Mouse (Mus musculus) CH12.LX (cell line): ENCODE measurements around the gene Ttll9. TPM values are rescaled to one million over a fixed set of nuclear protein-coding genes. Genes with fewer than 3 reads are reported as not detected.

Experiments
- DNase-seq: peaks from one replicate; pipeline ENCODE4 v3.0.0-alpha.2; 2013; ENCODE audit errors: extremely low read depth
- H3K27ac ChIP-seq: 2 replicates; pipeline ENCODE4 v1.5.1; 2012; ENCODE audit warnings: low read depth, mild to moderate bottlenecking, control low read depth, moderate library complexity; ENCODE audit not compliant: insufficient read depth
- H3K27me3 ChIP-seq: replicated peaks from 2 replicates; pipeline ENCODE3; 2012; ENCODE audit warnings: inconsistent platforms
- H3K36me3 ChIP-seq, 2 experiments: replicated peaks in 1 of 2; 2 replicates each; pipeline versions ENCODE3 to v1.6.1; 2012; ENCODE audit warnings: inconsistent platforms in 1 of 2, low read length in 1 of 2, mild to moderate bottlenecking in 1 of 2, mixed read lengths in 1 of 2, moderate library complexity in 1 of 2; ENCODE audit not compliant: control insufficient read depth in 1 of 2, insufficient read depth in 1 of 2
- H3K4me1 ChIP-seq, 2 experiments: 2 replicates each; pipeline ENCODE4 v1.6.1; 2012; ENCODE audit warnings: inconsistent platforms in 1 of 2, moderate library complexity in 1 of 2; ENCODE audit not compliant: insufficient read depth in 2 of 2, control insufficient read depth in 1 of 2
- H3K4me2 ChIP-seq: 2 replicates; pipeline ENCODE4 v1.6.1; 2012; ENCODE audit warnings: low read depth, mild to moderate bottlenecking, control low read depth; ENCODE audit not compliant: poor library complexity, insufficient read depth, severe bottlenecking
- H3K4me3 ChIP-seq, 3 experiments: fragments of 150-350 bp in 1 of 3; sonication (generic) in 1 of 3; replicated peaks in 1 of 3; 2 replicates each; pipeline versions ENCODE3 to v1.5.1; 2011 to 2012; ENCODE audit warnings: low read depth in 2 of 3, low read length in 2 of 3, mild to moderate bottlenecking in 2 of 3, moderate library complexity in 2 of 3, control low read depth in 1 of 3, improper control_type of control experiment in 1 of 3, inconsistent platforms in 1 of 3, mixed read lengths in 1 of 3; ENCODE audit not compliant: poor library complexity in 1 of 3
- H3K79me2 ChIP-seq: replicated peaks from 2 replicates; pipeline ENCODE4 v1.6.1; 2012; ENCODE audit warnings: mild to moderate bottlenecking, moderate library complexity; ENCODE audit not compliant: control insufficient read depth, poor library complexity, insufficient read depth, severe bottlenecking; ENCODE audit errors: extremely low read depth
- H3K9ac ChIP-seq: 2 replicates; pipeline ENCODE4 v1.6.1; 2012; ENCODE audit warnings: low read depth, mild to moderate bottlenecking, control low read depth, moderate library complexity; ENCODE audit not compliant: insufficient read depth
- H3K9me3 ChIP-seq: replicated peaks from 2 replicates; pipeline ENCODE3; 2012; ENCODE audit warnings: low read length, inconsistent platforms, mixed read lengths
- BHLHE40 ChIP-seq: IDR thresholded peaks from 2 replicates; pipeline ENCODE4 v1.6.1; 2011; ENCODE audit warnings: mild to moderate bottlenecking, low read depth, low read length, improper control_type of control experiment
- E2F4 ChIP-seq: IDR thresholded peaks from 2 replicates; pipeline ENCODE4 v1.6.1; 2011; ENCODE audit warnings: low read depth, low read length, improper control_type of control experiment; ENCODE audit not compliant: insufficient replicate concordance
- ETS1 ChIP-seq: conservative IDR thresholded peaks from 2 replicates; pipeline ENCODE4 v1.6.1; 2012; ENCODE audit warnings: low read depth, mild to moderate bottlenecking, inconsistent platforms, low read length, improper control_type of control experiment, moderate library complexity
- HCFC1 ChIP-seq: IDR thresholded peaks from 2 replicates; pipeline ENCODE4 v1.6.1; 2012; ENCODE audit warnings: low read depth, mild to moderate bottlenecking, inconsistent platforms, low read length, improper control_type of control experiment
- JUND ChIP-seq: conservative IDR thresholded peaks from 2 replicates; pipeline ENCODE4 v1.6.1; 2011; ENCODE audit warnings: low read depth, low read length, improper control_type of control experiment
- KAT2A ChIP-seq: IDR thresholded peaks from 2 replicates; pipeline ENCODE4 v1.6.1; 2012; ENCODE audit warnings: low read length, improper control_type of control experiment, inconsistent platforms; ENCODE audit not compliant: insufficient replicate concordance
- MAFK ChIP-seq: IDR thresholded peaks from 2 replicates; pipeline ENCODE4 v1.6.1; 2011; ENCODE audit warnings: low read length, improper control_type of control experiment; ENCODE audit not compliant: insufficient replicate concordance
- MYC ChIP-seq: IDR thresholded peaks from 2 replicates; pipeline ENCODE4 v1.6.1; 2011; ENCODE audit warnings: low read depth, mild to moderate bottlenecking, improper control_type of control experiment, low read length
- NELFE ChIP-seq: IDR thresholded peaks from 2 replicates; pipeline ENCODE4 v1.6.1; 2011; ENCODE audit warnings: low read depth, low read length, improper control_type of control experiment
- PAX5 ChIP-seq: IDR thresholded peaks from 2 replicates; pipeline ENCODE4 v1.6.1; 2012; ENCODE audit warnings: low read length, inconsistent platforms, mixed read lengths
- POLR2A ChIP-seq: IDR thresholded peaks from 2 replicates; pipeline ENCODE4 v1.6.1; 2011; ENCODE audit warnings: low read depth, mild to moderate bottlenecking, improper control_type of control experiment, low read length
- POLR2AphosphoS2 ChIP-seq: IDR thresholded peaks from 2 replicates; pipeline ENCODE4 v1.6.1; 2011; ENCODE audit warnings: low read depth, low read length, improper control_type of control experiment
- RAD21 ChIP-seq: IDR thresholded peaks from 2 replicates; pipeline ENCODE4 v1.6.1; 2011; ENCODE audit warnings: low read depth, mild to moderate bottlenecking, low read length, improper control_type of control experiment, moderate library complexity
- RCOR1 ChIP-seq: conservative IDR thresholded peaks from 2 replicates; pipeline ENCODE4 v1.6.1; 2012; ENCODE audit warnings: low read depth, mild to moderate bottlenecking, inconsistent platforms, low read length, improper control_type of control experiment
- SIN3A ChIP-seq: IDR thresholded peaks from 2 replicates; pipeline ENCODE4 v1.6.1; 2012; ENCODE audit warnings: low read length, improper control_type of control experiment, inconsistent platforms
- TCF12 ChIP-seq: IDR thresholded peaks from 2 replicates; pipeline ENCODE4 v1.6.1; 2014; ENCODE audit warnings: low read depth, mild to moderate bottlenecking, inconsistent platforms, low read length, improper control_type of control experiment
- USF1 ChIP-seq: IDR thresholded peaks from 2 replicates; pipeline ENCODE4 v1.6.1; 2014; ENCODE audit warnings: low read depth, mild to moderate bottlenecking, inconsistent platforms, low read length, improper control_type of control experiment
- USF2 ChIP-seq: conservative IDR thresholded peaks from 2 replicates; pipeline ENCODE4 v1.6.1; 2011; ENCODE audit warnings: low read depth, low read length, improper control_type of control experiment
- ZKSCAN1 ChIP-seq: IDR thresholded peaks from 2 replicates; pipeline ENCODE4 v1.6.1; 2012; ENCODE audit warnings: low read depth, inconsistent platforms, low read length, improper control_type of control experiment, borderline replicate concordance
- dilution Hi-C: fragments of 300-500 bp; cut with MboI; formaldehyde crosslinking; loops from 2 replicates; pipeline ENCODE4 v1.14.3; 2020; ENCODE audit warnings: low sequenced_read_pairs; ENCODE audit not compliant: extremely low pct_unique_long_range_greater_than_20kb, extremely low pct_ligation_motif_present
- in situ Hi-C: fragments of 300-500 bp; cut with MboI; formaldehyde crosslinking; loops from 3 replicates; pipeline ENCODE4 v1.14.3; 2019; ENCODE audit warnings: low sequenced_read_pairs, low pct_ligation_motif_present, low pct_unique_long_range_greater_than_20kb, mixed read lengths
- polyA plus RNA-seq: library from polyadenylated mRNA; unstranded; fragments of >175 nt; gene quantifications from 2 replicates; pipeline ENCODE4 v1.2.1, GENCODE M21; 2012; ENCODE audit warnings: low read depth; ENCODE audit not compliant: insufficient read length
- total RNA-seq, 2 experiments: library from RNA; depleted of rRNA; stranded (reverse); fragments of 300-350 nt in 1 of 2; fragments of >200 nt in 1 of 2; gene quantifications; 2 replicates each; pipeline ENCODE4 v1.2.3; 2012 to 2014

Gene Ttll9
- total and polyA plus RNA-seq, 3 experiments: 1.5 to 1.7 (median 1.7) TPM

- TF ChIP-seq RAD21: no peak
- TF ChIP-seq ETS1: no peak
- no peak for TF ChIP-seq HCFC1
- TF ChIP-seq ZKSCAN1: no peak
- TF ChIP-seq SIN3A: no peak
- TF ChIP-seq, all 38 proteins: peak for 0
- no peak overlapping the region for H3K4me2 ChIP-seq
- H3K9ac ChIP-seq: no peak overlapping the region
- no peaks in the 10 kb centered on the region for H3K79me2 ChIP-seq
- H3K9me3 ChIP-seq: no peaks in the 10 kb centered on the region
- H3K36me3 ChIP-seq: peaks cover 20 to 32% of the 10 kb centered on the region in 2 experiments
- peaks cover 10% of the 10 kb centered on the region for H3K27me3 ChIP-seq
- no peak overlapping the region for H3K27ac ChIP-seq
- DNase-seq: no peak
- H3K4me3 ChIP-seq: no peak overlapping the region
- H3K4me1 ChIP-seq: peaks cover 13 to 27% of the 10 kb centered on the region in 2 experiments
- dilution Hi-C loops (no loop called here), in situ Hi-C loops (no loop called here)
These were observed 41.5 kb downstream of the Ttll9 start for GRCm38 (mm10) chr2:153003681-153004338.

DNA sequence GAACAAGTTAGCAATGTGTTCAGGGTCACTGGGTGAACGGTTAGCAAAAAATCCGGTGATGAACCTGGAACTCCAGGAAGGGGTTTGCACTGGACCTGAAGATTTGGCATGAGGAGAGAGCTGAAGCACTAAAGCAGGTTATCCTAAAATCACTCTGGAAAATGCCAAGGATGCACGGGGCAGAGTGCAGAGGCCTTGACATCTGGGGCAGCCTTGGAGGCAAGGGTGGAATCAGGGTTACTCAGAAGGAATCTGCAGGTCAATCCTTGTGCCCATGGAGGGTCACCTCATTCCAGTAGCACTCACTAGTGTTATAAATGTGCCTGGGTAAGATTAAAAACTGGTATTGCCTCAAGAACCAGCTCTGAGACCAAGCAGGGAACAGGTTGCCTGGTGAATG is 43.7 kb downstream of the Ttll9 start:
- H3K4me1 ChIP-seq: peaks cover 13 to 27% of the 10 kb centered on the region in 2 experiments
- H3K27ac ChIP-seq: no peak overlapping the region
- dilution Hi-C loops (no loop called here), in situ Hi-C loops (no loop called here)
- H3K9ac ChIP-seq: no peak overlapping the region
- DNase-seq: no peak
- H3K4me3 ChIP-seq: no peak overlapping the region
- H3K79me2 ChIP-seq: no peaks in the 10 kb centered on the region
- TF ChIP-seq KAT2A (no peak), POLR2A (no peak), JUND (no peak), MAFK (no peak), MYC (no peak), TCF12 (no peak), BHLHE40 (no peak), NELFE (no peak), RCOR1 (no peak), USF1 (no peak), PAX5 (no peak), USF2 (no peak), E2F4 (no peak), POLR2AphosphoS2 (no peak; the same call in 1 of the 2 replicates)
- TF ChIP-seq, all 38 proteins: peak for 0
- Histone ChIP-seq H3K27me3 (no peaks in the 10 kb centered on the region), H3K4me2 (no peak overlapping the region), H3K36me3 (peaks cover 38 to 54% of the 10 kb centered on the region in 2 experiments), H3K9me3 (no peaks in the 10 kb centered on the region)
